Mouse (Mus musculus) kidney, postnatal 0 days (tissue): Measurements from ENCODE around the gene Dars. TPM values are rescaled to one million over a fixed set of nuclear protein-coding genes. Genes with fewer than 3 reads are reported as not detected.

ENCODE experiments used
- ATAC-seq: fragments of 200-750 bp; cut with Nextera tagmentation; replicated peaks from 2 replicates; pipeline ENCODE4 v1.8.0; 2017; ENCODE audit warnings: low read depth, moderate number of reproducible peaks, moderate TSS enrichment, moderate library complexity; ENCODE audit not compliant: low FRiP score
- DNase-seq: peaks from one replicate; pipeline ENCODE4 v3.0.0-alpha.2; 2016; ENCODE audit warnings: low spot score
- H3K27ac ChIP-seq: fragments of 300-500 bp; sonication (generic); 2 replicates; pipeline ENCODE4 v1.5.1; 2014; ENCODE audit warnings: mild to moderate bottlenecking
- H3K27me3 ChIP-seq: fragments of 300-500 bp; sonication (generic); 2 replicates; pipeline ENCODE4 v1.6.1; 2014; ENCODE audit warnings: low read length, mixed read lengths; ENCODE audit not compliant: insufficient read depth
- H3K36me3 ChIP-seq: fragments of 300-500 bp; sonication (generic); 2 replicates; pipeline ENCODE4 v1.6.1; 2014; ENCODE audit warnings: low read length, mixed read lengths; ENCODE audit not compliant: insufficient read depth
- H3K4me1 ChIP-seq: fragments of 300-500 bp; sonication (generic); replicated peaks from 2 replicates; pipeline ENCODE4 v1.6.1; 2014; ENCODE audit warnings: antibody characterized with exemption, low read length, mixed read lengths; ENCODE audit not compliant: insufficient read depth
- H3K4me2 ChIP-seq: fragments of 300-500 bp; sonication (generic); 2 replicates; pipeline ENCODE4 v1.6.1; 2014; ENCODE audit warnings: mild to moderate bottlenecking, low read length, moderate library complexity, mixed read lengths
- H3K4me3 ChIP-seq: fragments of 300-500 bp; sonication (generic); replicated peaks from 2 replicates; pipeline ENCODE4 v1.5.1; 2014; ENCODE audit warnings: low read depth, low read length
- H3K9ac ChIP-seq: fragments of 300-500 bp; sonication (generic); 2 replicates; pipeline ENCODE4 v1.6.1; 2014; ENCODE audit warnings: low read depth, low read length
- H3K9me3 ChIP-seq: fragments of 300-500 bp; sonication (generic); replicated peaks from 2 replicates; pipeline ENCODE4 v1.6.1; 2016; ENCODE audit warnings: low read length, inconsistent platforms, mixed read lengths
- CTCF ChIP-seq: IDR thresholded peaks from 2 replicates; pipeline ENCODE4 v1.5.1; 2016; ENCODE audit warnings: antibody characterized with exemption, low read depth, mild to moderate bottlenecking, moderate library complexity
- WGBS: fragments of 180-500 bp; shearing (Covaris S2); extraction: QIAGEN DNeasy Blood & Tissue Kit; methylation state at CpG from one replicate; pipeline ENCODE4 v1.1.7; 2014; 5-methylcytosine and 5-hydroxymethylcytosine counted together
- polyA plus RNA-seq: library from polyadenylated mRNA; unstranded; fragments of >200 nt; fragmentation: Nextera tagmentation; extraction: Ambion mirVana; gene quantifications from 2 replicates; pipeline ENCODE4 v1.2.1, GENCODE M21; 2015

Dars gene
- polyA plus RNA-seq, 1 experiment from 2014 or later = 142 TPM

DNA sequence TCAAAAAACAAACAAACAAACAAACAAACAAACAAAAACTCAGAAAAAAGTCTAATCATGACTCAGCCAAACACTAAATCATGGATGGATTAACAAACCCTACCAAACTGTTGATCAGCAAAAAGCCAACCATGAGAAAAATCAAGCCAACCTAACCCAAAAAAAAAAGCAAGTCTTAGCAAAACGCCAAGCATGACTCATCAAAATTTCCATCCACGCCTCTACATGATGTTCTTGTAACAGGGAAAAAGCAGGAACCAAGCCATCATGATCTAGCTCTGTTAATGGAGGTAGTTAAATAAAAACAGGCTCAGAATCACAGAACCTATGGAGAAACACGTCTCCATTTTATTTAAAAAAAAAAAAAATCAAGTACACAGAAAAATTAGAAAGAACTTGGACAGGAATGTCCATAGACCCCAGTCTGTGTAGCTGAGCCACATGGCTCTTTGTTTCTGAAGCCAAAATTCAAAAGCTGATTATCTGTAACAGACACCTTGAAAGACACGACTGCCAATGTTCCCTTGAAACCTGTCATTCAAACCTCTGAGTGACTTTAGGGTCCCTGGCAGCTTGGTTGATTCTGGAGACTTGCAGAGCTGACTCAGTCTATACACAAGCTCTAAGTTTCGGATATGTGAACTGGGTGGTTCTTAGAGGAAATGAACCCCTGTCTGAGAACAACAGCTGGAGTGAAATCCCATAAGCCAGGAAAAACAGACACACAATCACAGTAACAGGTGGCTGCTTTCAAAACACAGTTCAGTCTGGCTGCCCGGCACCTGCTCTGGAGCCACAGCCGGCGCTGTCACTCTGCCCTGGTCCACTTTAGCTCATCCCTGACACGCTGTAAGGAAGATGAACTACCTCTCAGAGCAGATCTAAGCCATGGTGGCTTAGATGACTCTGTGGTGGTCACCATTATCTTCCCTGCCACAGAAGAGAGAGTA is 27.0 kb upstream of the Dars start:
- Histone ChIP-seq H3K4me1 (no peaks in the 10 kb centered on the region), H3K4me3 (no peak overlapping the region), H3K27ac (no peak overlapping the region), H3K4me2 (no peak overlapping the region), H3K9ac (no peak overlapping the region), H3K36me3 (no peaks in the 10 kb centered on the region), H3K9me3 (no peaks in the 10 kb centered on the region), H3K27me3 (no peaks in the 10 kb centered on the region)
- ATAC-seq (no peak), DNase-seq (no peak)
- WGBS = 44% methylated on average over 9 of the region's 9 CpGs
- no peak for TF ChIP-seq CTCF

DNA sequence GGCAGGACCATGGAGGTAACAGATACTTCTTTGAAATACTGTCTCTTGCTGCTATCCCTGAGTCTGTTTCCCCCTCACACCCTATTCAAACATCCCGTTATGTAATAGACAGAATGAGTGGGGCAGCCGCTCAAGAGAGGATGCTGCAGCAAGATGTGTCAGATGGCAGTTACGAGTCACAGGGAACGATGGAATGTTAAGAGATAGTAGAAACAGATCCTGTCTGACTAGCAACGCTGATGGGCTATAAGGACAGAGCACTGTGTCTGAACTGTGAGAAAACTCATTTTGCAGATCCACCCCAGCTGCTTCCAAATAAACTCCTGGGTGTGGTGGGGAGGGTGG is 23.9 kb upstream of the Dars start:
- Histone ChIP-seq H3K4me2 (no peak overlapping the region), H3K9ac (no peak overlapping the region), H3K27me3 (no peaks in the 10 kb centered on the region), H3K9me3 (no peaks in the 10 kb centered on the region), H3K36me3 (no peaks in the 10 kb centered on the region), H3K4me1 (no peaks in the 10 kb centered on the region), H3K4me3 (no peak overlapping the region), H3K27ac (no peak overlapping the region)
- DNase-seq (no peak), ATAC-seq (no peak)
- WGBS = 37% methylated on average over 5 of the region's 5 CpGs
- no peak for TF ChIP-seq CTCF

DNA sequence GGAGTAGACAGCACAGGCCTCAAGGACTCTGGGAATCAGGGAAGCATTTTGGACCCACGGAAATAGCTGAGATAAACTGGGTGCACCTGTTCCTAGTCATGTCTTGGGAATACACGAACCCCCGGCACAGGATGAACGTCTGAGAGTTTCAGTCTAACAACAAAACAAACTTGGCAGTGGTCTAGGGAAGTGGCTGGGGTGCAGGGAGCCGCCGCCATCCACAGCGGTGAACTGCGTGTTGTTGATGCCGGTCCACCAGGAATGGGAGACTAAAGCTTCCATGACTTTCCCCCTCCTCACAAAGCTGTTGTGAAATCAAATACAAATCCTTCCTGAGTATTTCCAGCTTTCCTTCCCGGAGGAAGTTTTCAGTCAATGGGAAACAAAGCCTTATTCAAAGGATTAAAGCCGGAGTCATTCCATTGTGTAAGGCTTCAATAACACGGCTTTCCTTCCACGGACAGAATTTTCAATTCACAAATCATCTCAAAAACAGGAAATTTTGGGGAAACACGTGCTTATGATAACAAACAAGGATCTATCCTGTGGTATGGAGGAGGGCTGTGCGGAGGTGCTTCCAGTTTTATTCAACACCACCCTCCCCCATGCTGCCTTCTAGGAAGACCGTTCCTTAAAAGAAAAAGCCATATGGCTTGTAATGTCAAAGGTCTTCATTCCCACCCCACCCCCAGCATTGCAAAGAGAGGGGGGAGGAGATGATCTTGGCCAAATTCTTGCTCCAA is 23.4 kb upstream of the Dars start:
- Histone ChIP-seq H3K36me3 (no peaks in the 10 kb centered on the region), H3K27ac (no peak overlapping the region), H3K27me3 (no peaks in the 10 kb centered on the region), H3K9me3 (no peaks in the 10 kb centered on the region), H3K4me1 (no peaks in the 10 kb centered on the region), H3K4me3 (no peak overlapping the region), H3K9ac (no peak overlapping the region), H3K4me2 (no peak overlapping the region)
- DNase-seq (no peak), ATAC-seq (no peak)
- no peak for TF ChIP-seq CTCF
- 55% methylated on average over 16 of the region's 16 CpGs for WGBS

DNA sequence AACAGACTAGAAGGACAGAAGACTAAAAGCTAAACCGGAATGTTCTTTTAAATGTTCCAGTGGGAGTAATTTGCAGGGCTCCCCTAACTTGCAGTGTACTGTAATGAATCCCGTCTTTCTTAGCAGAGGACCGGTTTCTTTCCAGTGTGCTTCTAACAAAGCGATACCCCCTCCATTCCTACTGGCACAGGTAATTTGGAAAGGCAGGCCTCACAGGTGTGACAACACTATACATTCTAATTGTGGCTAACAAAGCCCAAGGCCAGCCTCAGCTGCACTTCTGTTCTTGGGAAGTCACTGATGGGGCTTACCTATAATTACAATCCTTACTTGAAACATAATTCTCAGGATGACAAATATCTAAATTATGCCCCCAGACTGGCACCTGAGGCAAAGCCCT is 22.4 kb upstream of the Dars start:
- Histone ChIP-seq H3K4me2 (no peak overlapping the region), H3K4me1 (no peaks in the 10 kb centered on the region), H3K9me3 (no peaks in the 10 kb centered on the region), H3K27ac (no peak overlapping the region), H3K4me3 (no peak overlapping the region), H3K36me3 (no peaks in the 10 kb centered on the region), H3K9ac (no peak overlapping the region), H3K27me3 (no peaks in the 10 kb centered on the region)
- WGBS = 91% methylated on average over 4 of the region's 4 CpGs
- TF ChIP-seq CTCF = no peak
- ATAC-seq (no peak), DNase-seq (no peak)

DNA sequence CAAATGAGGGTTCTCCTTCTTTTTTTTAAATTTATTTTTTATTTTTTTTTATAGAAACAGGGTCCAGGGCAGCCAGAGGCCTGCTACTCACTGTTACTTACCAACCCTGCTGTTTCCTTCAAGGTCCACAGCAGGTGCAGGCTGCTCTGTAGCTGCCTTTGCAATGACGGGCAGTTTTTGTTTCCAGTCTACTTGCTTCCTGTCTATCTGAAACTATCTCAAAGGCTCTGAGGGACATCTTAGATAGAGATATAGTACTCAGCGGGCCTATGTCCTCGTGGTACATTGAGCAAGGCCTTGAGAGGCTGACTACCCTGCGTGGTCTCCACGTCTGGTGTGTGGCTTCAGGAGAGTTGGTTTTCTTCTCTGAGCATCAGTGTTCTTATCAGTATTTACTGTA is 21.4 kb upstream of the Dars start:
- H3K4me1 ChIP-seq = no peaks in the 10 kb centered on the region
- H3K27me3 ChIP-seq = no peaks in the 10 kb centered on the region
- no peaks in the 10 kb centered on the region for H3K9me3 ChIP-seq
- TF ChIP-seq CTCF = no peak
- no peaks in the 10 kb centered on the region for H3K36me3 ChIP-seq
- WGBS = 86% methylated on average over 5 of the region's 5 CpGs
- no peak overlapping the region for H3K9ac ChIP-seq
- ATAC-seq (no peak), DNase-seq (no peak)
- H3K4me2 ChIP-seq = no peak overlapping the region
- H3K4me3 ChIP-seq = no peak overlapping the region
- H3K27ac ChIP-seq = no peak overlapping the region

DNA sequence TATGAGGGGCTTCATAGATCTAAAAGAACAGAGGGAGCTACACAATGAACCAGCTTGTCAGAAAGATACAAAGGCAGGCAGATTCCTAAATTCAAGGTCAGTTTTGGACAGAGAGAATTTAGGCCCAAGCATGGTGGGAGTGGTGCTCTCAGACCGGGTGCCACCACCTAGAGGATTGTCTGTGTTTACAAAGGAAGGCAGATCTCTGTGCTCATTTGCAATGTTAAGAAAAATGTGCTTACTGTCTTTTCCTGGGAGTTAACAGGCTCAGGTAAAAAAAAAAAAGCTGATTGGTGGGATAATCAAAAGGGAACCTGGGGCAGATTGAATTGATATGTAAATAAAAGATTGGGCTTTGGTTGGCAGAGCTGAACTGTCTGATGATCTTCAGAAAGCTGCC is 20.1 kb upstream of the Dars start:
- WGBS = 49% methylated on average over 1 of the region's 1 CpGs
- Histone ChIP-seq H3K9me3 (no peaks in the 10 kb centered on the region), H3K9ac (no peak overlapping the region), H3K4me3 (no peak overlapping the region), H3K36me3 (no peaks in the 10 kb centered on the region), H3K27ac (no peak overlapping the region), H3K4me2 (no peak overlapping the region), H3K27me3 (no peaks in the 10 kb centered on the region), H3K4me1 (no peaks in the 10 kb centered on the region)
- DNase-seq = no peak
- no peak for ATAC-seq
- TF ChIP-seq CTCF = no peak
